Mouse (Mus musculus): ENCODE measurements around the gene Ints2. TPM values are rescaled to one million over a fixed set of nuclear protein-coding genes. Genes with fewer than 3 reads are reported as not detected.

The Ints2 gene
- polyA plus RNA-seq, 1 experiment, result 15.6 TPM

- H3K4me1 ChIP-seq (replicated peaks; ENCODE audit: control insufficient read depth, insufficient read depth, low read length), result no peaks in the 10 kb centered on the region
- no peak for TF ChIP-seq CTCF (IDR thresholded peaks at IDR 0.05; ENCODE audit: borderline replicate concordance, control insufficient read depth, extremely low read depth, insufficient read depth, low read length, poor library complexity)
- no peak for TF ChIP-seq POLR2A (IDR thresholded peaks at IDR 0.05; ENCODE audit: control insufficient read depth, extremely low read depth, insufficient read depth, low read length, poor library complexity)
- DNase-seq, result no peak
- no peak overlapping the region for H3K4me3 ChIP-seq (ENCODE audit: control insufficient read depth, insufficient read depth, low read length)
- no peaks in the 10 kb centered on the region for H3K27me3 ChIP-seq (ENCODE audit: control insufficient read depth, insufficient read depth, low read length)
- 85% methylated on average over 1 of the region's 1 CpGs for WGBS
- H3K36me3 ChIP-seq (ENCODE audit: control insufficient read depth, insufficient read depth, low read length), result peaks cover 17% of the 10 kb centered on the region
- no peak overlapping the region for H3K27ac ChIP-seq (ENCODE audit: control insufficient read depth, insufficient read depth, low read length)
These were observed 4.0 kb downstream of the Ints2 start for GRCm38 (mm10) chr11:86253342-86253741.

GRCm38 (mm10) chr11:86232446-86232845 is 24.9 kb downstream of the Ints2 start:
- no peak for TF ChIP-seq POLR2A (IDR thresholded peaks at IDR 0.05; ENCODE audit: control insufficient read depth, extremely low read depth, insufficient read depth, low read length, poor library complexity)
- no peak for TF ChIP-seq CTCF (IDR thresholded peaks at IDR 0.05; ENCODE audit: borderline replicate concordance, control insufficient read depth, extremely low read depth, insufficient read depth, low read length, poor library complexity)
- H3K27ac ChIP-seq (ENCODE audit: control insufficient read depth, insufficient read depth, low read length), result no peak overlapping the region
- no peaks in the 10 kb centered on the region for H3K4me1 ChIP-seq (replicated peaks; ENCODE audit: control insufficient read depth, insufficient read depth, low read length)
- 85% methylated on average over 4 of the region's 4 CpGs for WGBS
- no peaks in the 10 kb centered on the region for H3K27me3 ChIP-seq (ENCODE audit: control insufficient read depth, insufficient read depth, low read length)
- DNase-seq, result no peak
- H3K4me3 ChIP-seq (ENCODE audit: control insufficient read depth, insufficient read depth, low read length), result no peak overlapping the region
- peaks cover 34% of the 10 kb centered on the region for H3K36me3 ChIP-seq (ENCODE audit: control insufficient read depth, insufficient read depth, low read length)

GRCm38 (mm10) chr11:86231781-86232350 is 25.5 kb downstream of the Ints2 start:
- H3K27me3 ChIP-seq (ENCODE audit: control insufficient read depth, insufficient read depth, low read length), result no peaks in the 10 kb centered on the region
- TF ChIP-seq POLR2A (IDR thresholded peaks at IDR 0.05; ENCODE audit: control insufficient read depth, extremely low read depth, insufficient read depth, low read length, poor library complexity) (no peak), CTCF (IDR thresholded peaks at IDR 0.05; ENCODE audit: borderline replicate concordance, control insufficient read depth, extremely low read depth, insufficient read depth, low read length, poor library complexity) (no peak)
- 97% methylated on average over 13 of the region's 13 CpGs for WGBS
- no peaks in the 10 kb centered on the region for H3K4me1 ChIP-seq (replicated peaks; ENCODE audit: control insufficient read depth, insufficient read depth, low read length)
- no peak for DNase-seq
- no peak overlapping the region for H3K27ac ChIP-seq (ENCODE audit: control insufficient read depth, insufficient read depth, low read length)
- H3K4me3 ChIP-seq (ENCODE audit: control insufficient read depth, insufficient read depth, low read length), result no peak overlapping the region
- peaks cover 34% of the 10 kb centered on the region for H3K36me3 ChIP-seq (ENCODE audit: control insufficient read depth, insufficient read depth, low read length)

GRCm38 (mm10) chr11:86226646-86227180 is 30.7 kb downstream of the Ints2 start:
- no peaks in the 10 kb centered on the region for H3K27me3 ChIP-seq (ENCODE audit: control insufficient read depth, insufficient read depth, low read length)
- H3K4me3 ChIP-seq (ENCODE audit: control insufficient read depth, insufficient read depth, low read length), result no peak overlapping the region
- no peak overlapping the region for H3K27ac ChIP-seq (ENCODE audit: control insufficient read depth, insufficient read depth, low read length)
- H3K4me1 ChIP-seq (replicated peaks; ENCODE audit: control insufficient read depth, insufficient read depth, low read length), result no peaks in the 10 kb centered on the region
- WGBS, result 97% methylated on average over 8 of the region's 8 CpGs
- H3K36me3 ChIP-seq (ENCODE audit: control insufficient read depth, insufficient read depth, low read length), result peaks cover 30% of the 10 kb centered on the region
- DNase-seq, result no peak
- no peak for TF ChIP-seq CTCF (IDR thresholded peaks at IDR 0.05; ENCODE audit: borderline replicate concordance, control insufficient read depth, extremely low read depth, insufficient read depth, low read length, poor library complexity)
- TF ChIP-seq POLR2A (IDR thresholded peaks at IDR 0.05; ENCODE audit: control insufficient read depth, extremely low read depth, insufficient read depth, low read length, poor library complexity), result no peak

GRCm38 (mm10) chr11:86225761-86226160 is 31.6 kb downstream of the Ints2 start:
- H3K27me3 ChIP-seq (ENCODE audit: control insufficient read depth, insufficient read depth, low read length), result no peaks in the 10 kb centered on the region
- peaks cover 33% of the 10 kb centered on the region for H3K36me3 ChIP-seq (ENCODE audit: control insufficient read depth, insufficient read depth, low read length)
- no peaks in the 10 kb centered on the region for H3K4me1 ChIP-seq (replicated peaks; ENCODE audit: control insufficient read depth, insufficient read depth, low read length)
- 94% methylated on average over 4 of the region's 4 CpGs for WGBS
- TF ChIP-seq POLR2A (IDR thresholded peaks at IDR 0.05; ENCODE audit: control insufficient read depth, extremely low read depth, insufficient read depth, low read length, poor library complexity), result no peak
- TF ChIP-seq CTCF (IDR thresholded peaks at IDR 0.05; ENCODE audit: borderline replicate concordance, control insufficient read depth, extremely low read depth, insufficient read depth, low read length, poor library complexity), result no peak
- H3K27ac ChIP-seq (ENCODE audit: control insufficient read depth, insufficient read depth, low read length), result no peak overlapping the region
- no peak overlapping the region for H3K4me3 ChIP-seq (ENCODE audit: control insufficient read depth, insufficient read depth, low read length)
- no peak for DNase-seq

- Histone ChIP-seq H3K36me3 (ENCODE audit: control insufficient read depth, insufficient read depth, low read length) (peaks cover 51% of the 10 kb centered on the region), H3K27me3 (ENCODE audit: control insufficient read depth, insufficient read depth, low read length) (no peaks in the 10 kb centered on the region), H3K4me1 (replicated peaks; ENCODE audit: control insufficient read depth, insufficient read depth, low read length) (no peaks in the 10 kb centered on the region), H3K27ac (ENCODE audit: control insufficient read depth, insufficient read depth, low read length) (no peak overlapping the region), H3K4me3 (ENCODE audit: control insufficient read depth, insufficient read depth, low read length) (no peak overlapping the region)
- DNase-seq, result no peak
- no peak for TF ChIP-seq POLR2A (IDR thresholded peaks at IDR 0.05; ENCODE audit: control insufficient read depth, extremely low read depth, insufficient read depth, low read length, poor library complexity)
- TF ChIP-seq CTCF (IDR thresholded peaks at IDR 0.05; ENCODE audit: borderline replicate concordance, control insufficient read depth, extremely low read depth, insufficient read depth, low read length, poor library complexity), result no peak
- WGBS, result 100% methylated on average over 1 of the region's 1 CpGs
These were observed 45.6 kb downstream of the Ints2 start for GRCm38 (mm10) chr11:86211803-86212202.

Data from thymus, adult 2 months (tissue).